Comparison of ENCODE assay signal across 9 mouse cellular contexts in the genomic region with DNA sequence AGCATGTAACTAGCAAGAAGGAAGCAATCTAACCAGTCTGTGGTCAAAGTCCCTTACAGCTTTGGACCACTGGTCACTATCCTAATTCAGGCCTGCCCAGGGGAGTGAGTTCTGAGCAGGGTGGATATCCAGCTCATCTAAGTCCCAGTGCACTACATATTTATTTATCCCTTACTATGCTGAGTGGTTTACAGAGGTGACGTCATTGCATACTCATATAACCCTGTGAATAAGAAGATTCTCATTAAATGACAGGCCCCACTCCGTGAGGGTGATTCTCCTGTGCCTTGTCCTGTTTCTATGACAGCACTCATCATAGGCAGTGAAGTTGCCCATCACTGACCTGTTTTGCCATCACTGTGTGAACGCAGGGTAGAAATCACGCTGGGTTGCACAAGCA. TPM values are rescaled to one million over a fixed set of nuclear protein-coding genes. Genes with fewer than 3 reads are reported as not detected.
DNase-seq lines count a peak whose midpoint lies in the region; ATAC-seq and TF ChIP-seq lines count a peak whose summit lies in the region.
"Had no signal": no experiment of that assay in that cellular context is flagged by ENCODE, and none has a peak within 500 bp of the region (broad histone marks: within the 10 kb centered on the region; RNA-seq: fewer than 3 reads in every experiment).

No protein-coding gene starts in this region.

- no peak overlapping the region for H3K4me2 ChIP-seq in heart, postnatal 0 days (ENCODE audit: low read depth, low read length)
- no peak overlapping the region for H3K4me2 ChIP-seq in hindbrain, embryonic 11.5 days (replicated peaks; ENCODE audit: low read depth, low read length)
- H3K4me2 ChIP-seq in midbrain, embryonic 16.5 days (ENCODE audit: low read length), result no peak overlapping the region
- H3K4me2 ChIP-seq in liver, embryonic 11.5 days, result no peak overlapping the region

- 82% methylated on average over 4 of the region's 4 CpGs for WGBS in heart, postnatal 0 days
- 91% methylated on average over 4 of the region's 4 CpGs for WGBS in embryonic facial prominence, embryonic 10.5 days
- WGBS in hindbrain, embryonic 11.5 days, result 76% methylated on average over 4 of the region's 4 CpGs
- WGBS in midbrain, embryonic 16.5 days, result 55% methylated on average over 4 of the region's 4 CpGs
- WGBS in liver, embryonic 11.5 days, result 90% methylated on average over 4 of the region's 4 CpGs

- H3K27ac ChIP-seq in heart, postnatal 0 days (ENCODE audit: low read depth), result peak overlapping the region; percentile 90
- peak overlapping the region; percentile 65; the same call in 1 of the 2 replicates for H3K27ac ChIP-seq in embryonic facial prominence, embryonic 10.5 days (replicated peaks)
- H3K27ac ChIP-seq in hindbrain, embryonic 11.5 days (ENCODE audit: low read depth, low read length), result peak overlapping the region; percentile 76; the same call in 1 of the 2 replicates
- peak overlapping the region; percentile 77 for H3K27ac ChIP-seq in midbrain, embryonic 16.5 days (ENCODE audit: low read length)
- H3K27ac ChIP-seq in liver, embryonic 11.5 days (ENCODE audit: low read depth, low read length), result no peak overlapping the region

- H3K36me3 ChIP-seq in heart, postnatal 0 days (replicated peaks; ENCODE audit: control insufficient read depth, insufficient read depth, low read length), result peaks cover 37% of the 10 kb centered on the region
- H3K36me3 ChIP-seq in embryonic facial prominence, embryonic 10.5 days (replicated peaks), result peaks cover 64% of the 10 kb centered on the region
- H3K36me3 ChIP-seq in hindbrain, embryonic 11.5 days (ENCODE audit: control insufficient read depth, insufficient read depth, low read length), result no peaks in the 10 kb centered on the region
- H3K36me3 ChIP-seq in midbrain, embryonic 16.5 days (ENCODE audit: control insufficient read depth, insufficient read depth, low read length), result peaks cover 19% of the 10 kb centered on the region
- H3K36me3 ChIP-seq in liver, embryonic 11.5 days (ENCODE audit: control insufficient read depth, insufficient read depth, low read length), result peaks cover 25% of the 10 kb centered on the region

- no peak for TF ChIP-seq CTCF in heart, postnatal 0 days (IDR thresholded peaks at IDR 0.05; ENCODE audit: low read depth)

- ATAC-seq in heart, postnatal 0 days (ENCODE audit: insufficient read depth, low read depth), result no peak
- peak; percentile 15; the same call in 1 of the 2 replicates for ATAC-seq in hindbrain, embryonic 11.5 days (ENCODE audit: low FRiP score)
- no peak for ATAC-seq in midbrain, embryonic 16.5 days
- ATAC-seq in liver, embryonic 11.5 days (replicated peaks; ENCODE audit: low FRiP score), result no peak

- no peak overlapping the region for H3K4me3 ChIP-seq in heart, postnatal 0 days (ENCODE audit: low read depth, low read length)
- H3K4me3 ChIP-seq in embryonic facial prominence, embryonic 10.5 days, result no peak overlapping the region
- no peak overlapping the region for H3K4me3 ChIP-seq in hindbrain, embryonic 11.5 days (ENCODE audit: low read depth, low read length)
- H3K4me3 ChIP-seq in midbrain, embryonic 16.5 days (ENCODE audit: low read depth, low read length), result no peak overlapping the region
- no peak overlapping the region for H3K4me3 ChIP-seq in liver, embryonic 11.5 days (ENCODE audit: low read depth, low read length)

- H3K9me3 ChIP-seq in heart, postnatal 0 days (replicated peaks; ENCODE audit: control insufficient read depth, low read length), result no peaks in the 10 kb centered on the region
- no peaks in the 10 kb centered on the region for H3K9me3 ChIP-seq in embryonic facial prominence, embryonic 10.5 days
- no peaks in the 10 kb centered on the region for H3K9me3 ChIP-seq in hindbrain, embryonic 11.5 days (ENCODE audit: control insufficient read depth, low read length)
- no peaks in the 10 kb centered on the region for H3K9me3 ChIP-seq in midbrain, embryonic 16.5 days (replicated peaks; ENCODE audit: control insufficient read depth, low read length, poor library complexity, severe bottlenecking)
- H3K9me3 ChIP-seq in liver, embryonic 11.5 days (ENCODE audit: control insufficient read depth, low read length), result no peaks in the 10 kb centered on the region

- no peaks in the 10 kb centered on the region for H3K27me3 ChIP-seq in heart, postnatal 0 days (ENCODE audit: control insufficient read depth, insufficient read depth, low read length)
- no peaks in the 10 kb centered on the region for H3K27me3 ChIP-seq in embryonic facial prominence, embryonic 10.5 days (replicated peaks; ENCODE audit: low read depth, poor library complexity, severe bottlenecking)
- no peaks in the 10 kb centered on the region for H3K27me3 ChIP-seq in hindbrain, embryonic 11.5 days (ENCODE audit: control insufficient read depth, insufficient read depth, low read length)
- no peaks in the 10 kb centered on the region for H3K27me3 ChIP-seq in midbrain, embryonic 16.5 days (ENCODE audit: control insufficient read depth, insufficient read depth, low read depth, low read length)
- no peaks in the 10 kb centered on the region for H3K27me3 ChIP-seq in liver, embryonic 11.5 days (replicated peaks; ENCODE audit: control insufficient read depth, insufficient read depth, low read length)

- H3K9ac ChIP-seq in heart, postnatal 0 days (replicated peaks; ENCODE audit: low read depth, low read length), result no peak overlapping the region
- H3K9ac ChIP-seq in hindbrain, embryonic 11.5 days (ENCODE audit: low read depth, low read length), result no peak overlapping the region
- H3K9ac ChIP-seq in midbrain, embryonic 16.5 days (ENCODE audit: low read depth, low read length), result peak overlapping the region; percentile 26
- H3K9ac ChIP-seq in liver, embryonic 11.5 days (ENCODE audit: low read depth, low read length), result no peak overlapping the region

- DNase-seq in heart, postnatal 0 days (ENCODE audit: low spot score), result no peak
- no peak for DNase-seq in heart, postnatal 36 days
- no peak for DNase-seq in embryonic facial prominence, embryonic 10.5 days (ENCODE audit: low spot score)
- DNase-seq in hindbrain, embryonic 11.5 days (ENCODE audit: low spot score), result no peak
- DNase-seq in liver, embryonic 11.5 days (ENCODE audit: low spot score), result no peak
- no peak for DNase-seq in left cerebral cortex, postnatal 14 days (ENCODE audit: low spot score in 2 of 2)
- no peak for DNase-seq in right cerebral cortex, postnatal 4 days
- DNase-seq: right cerebral cortex, adult 18-20 months had no signal

- H3K4me1 ChIP-seq in heart, postnatal 0 days (ENCODE audit: control insufficient read depth, insufficient read depth), result peaks cover 69% of the 10 kb centered on the region
- peaks cover 52% of the 10 kb centered on the region for H3K4me1 ChIP-seq in embryonic facial prominence, embryonic 10.5 days
- H3K4me1 ChIP-seq in hindbrain, embryonic 11.5 days (replicated peaks; ENCODE audit: control insufficient read depth, insufficient read depth, low read length), result peaks cover 16% of the 10 kb centered on the region
- peaks cover 26% of the 10 kb centered on the region for H3K4me1 ChIP-seq in midbrain, embryonic 16.5 days (ENCODE audit: control insufficient read depth, insufficient read depth, low read length)
- peaks cover 15% of the 10 kb centered on the region for H3K4me1 ChIP-seq in liver, embryonic 11.5 days (replicated peaks; ENCODE audit: control insufficient read depth, insufficient read depth, low read length)

- intact Hi-C loops in heart, postnatal 36 days (cut with DNase I), result no loop called here
- intact Hi-C loops in left cerebral cortex, postnatal 14 days (cut with DNase I), result no loop called here

- no peak for TF ChIP-seq EP300 in heart, postnatal 0 days (IDR thresholded peaks at IDR 0.05; ENCODE audit: low read depth)

RNA-seq across cellular contexts. Expression of gene Cry2, which starts 8.5 kb away (rescaled TPM):
- total RNA-seq in heart, postnatal 0 days (2014; rRNA removed; ENCODE audit: low replicate concordance), result 9.5 and 15.3 TPM in 2 replicates
- 14.0 and 17.3 TPM in 2 replicates for polyA plus RNA-seq in heart, postnatal 0 days (2015; fragmentation: Nextera tagmentation; extraction: Ambion mirVana)
- total RNA-seq in heart, postnatal 36 days (2021), result 10 to 100 TPM; 21.8 to 33.4 TPM
- polyA plus RNA-seq in embryonic facial prominence, embryonic 10.5 days (2016; fragmentation: Nextera tagmentation; extraction: Ambion mirVana), result 23.4 and 23.7 TPM in 2 replicates
- 21.5 and 22.1 TPM in 2 replicates for polyA plus RNA-seq in hindbrain, embryonic 11.5 days (2014; fragmentation: Nextera tagmentation; extraction: Ambion mirVana)
- polyA plus RNA-seq in midbrain, embryonic 16.5 days (2015; fragmentation: Nextera tagmentation; extraction: Ambion mirVana), result 51.6 and 53.4 TPM in 2 replicates
- 20.6 and 22.5 TPM in 2 replicates for polyA plus RNA-seq in liver, embryonic 11.5 days (2014; fragmentation: Nextera tagmentation; extraction: Ambion mirVana)
- total RNA-seq in left cerebral cortex, postnatal 14 days (2021), result 100 to 1,000 TPM; 109 to 116 TPM

RNA-seq across cellular contexts. Expression of gene Mapk8ip1, which starts 24.3 kb away (rescaled TPM):
- total RNA-seq in heart, postnatal 0 days (2014; rRNA removed; ENCODE audit: low replicate concordance), result 5.6 and 8.4 TPM in 2 replicates
- 2.7 and 3.1 TPM in 2 replicates for polyA plus RNA-seq in heart, postnatal 0 days (2015; fragmentation: Nextera tagmentation; extraction: Ambion mirVana)
- total RNA-seq in heart, postnatal 36 days (2021), result 1 to 10 TPM; 4.6 to 4.8 TPM
- 36.0 and 37.1 TPM in 2 replicates for polyA plus RNA-seq in embryonic facial prominence, embryonic 10.5 days (2016; fragmentation: Nextera tagmentation; extraction: Ambion mirVana)
- polyA plus RNA-seq in hindbrain, embryonic 11.5 days (2014; fragmentation: Nextera tagmentation; extraction: Ambion mirVana), result 33.3 and 39.0 TPM in 2 replicates
- 126 and 129 TPM in 2 replicates for polyA plus RNA-seq in midbrain, embryonic 16.5 days (2015; fragmentation: Nextera tagmentation; extraction: Ambion mirVana)
- polyA plus RNA-seq in liver, embryonic 11.5 days (2014; fragmentation: Nextera tagmentation; extraction: Ambion mirVana), result 4.9 and 6.3 TPM in 2 replicates
- total RNA-seq in left cerebral cortex, postnatal 14 days (2021), result 100 to 1,000 TPM; 392 to 397 TPM

RNA-seq across cellular contexts. Expression of gene Slc35c1, which starts 35.0 kb away (rescaled TPM):
- 2.7 and 4.6 TPM in 2 replicates for total RNA-seq in heart, postnatal 0 days (2014; rRNA removed; ENCODE audit: low replicate concordance)
- polyA plus RNA-seq in heart, postnatal 0 days (2015; fragmentation: Nextera tagmentation; extraction: Ambion mirVana), result 5.0 and 5.1 TPM in 2 replicates
- 1 to 10 TPM; 5.8 to 7.5 TPM for total RNA-seq in heart, postnatal 36 days (2021)
- polyA plus RNA-seq in embryonic facial prominence, embryonic 10.5 days (2016; fragmentation: Nextera tagmentation; extraction: Ambion mirVana), result 12.6 and 13.5 TPM in 2 replicates
- 8.7 and 9.0 TPM in 2 replicates for polyA plus RNA-seq in hindbrain, embryonic 11.5 days (2014; fragmentation: Nextera tagmentation; extraction: Ambion mirVana)
- 16.1 and 17.9 TPM in 2 replicates for polyA plus RNA-seq in midbrain, embryonic 16.5 days (2015; fragmentation: Nextera tagmentation; extraction: Ambion mirVana)
- polyA plus RNA-seq in liver, embryonic 11.5 days (2014; fragmentation: Nextera tagmentation; extraction: Ambion mirVana), result 26.8 and 27.4 TPM in 2 replicates
- total RNA-seq in left cerebral cortex, postnatal 14 days (2021), result 10 to 100 TPM; 20.5 to 22.1 TPM

RNA-seq across cellular contexts. Expression of gene 1700029I15Rik, which starts 43.0 kb away (rescaled TPM):
- total RNA-seq in heart, postnatal 0 days (2014; rRNA removed; ENCODE audit: low replicate concordance), result 2.8 and 4.6 TPM in 2 replicates
- 0.56 and 0.87 TPM in 2 replicates for polyA plus RNA-seq in heart, postnatal 0 days (2015; fragmentation: Nextera tagmentation; extraction: Ambion mirVana)
- 1 to 10 TPM; 1.7 TPM for total RNA-seq in heart, postnatal 36 days (2021)
- polyA plus RNA-seq in embryonic facial prominence, embryonic 10.5 days (2016; fragmentation: Nextera tagmentation; extraction: Ambion mirVana), result 2.5 and 3.6 TPM in 2 replicates
- polyA plus RNA-seq in hindbrain, embryonic 11.5 days (2014; fragmentation: Nextera tagmentation; extraction: Ambion mirVana), result 2.4 and 3.3 TPM in 2 replicates
- polyA plus RNA-seq in midbrain, embryonic 16.5 days (2015; fragmentation: Nextera tagmentation; extraction: Ambion mirVana), result 6.1 and 9.5 TPM in 2 replicates
- polyA plus RNA-seq in liver, embryonic 11.5 days (2014; fragmentation: Nextera tagmentation; extraction: Ambion mirVana), result 0.81 and 1.7 TPM in 2 replicates
- total RNA-seq in left cerebral cortex, postnatal 14 days (2021), result 1 to 10 TPM; 2.9 to 4.0 TPM

RNA-seq across cellular contexts. Expression of gene Large2, which starts 50.7 kb away (rescaled TPM):
- not detected in 2 replicates for total RNA-seq in heart, postnatal 0 days (2014; rRNA removed; ENCODE audit: low replicate concordance)
- 0.25 and 0.47 TPM in 2 replicates for polyA plus RNA-seq in heart, postnatal 0 days (2015; fragmentation: Nextera tagmentation; extraction: Ambion mirVana)
- not detected for total RNA-seq in heart, postnatal 36 days (2021)
- polyA plus RNA-seq in embryonic facial prominence, embryonic 10.5 days (2016; fragmentation: Nextera tagmentation; extraction: Ambion mirVana), result 10.2 and 12.4 TPM in 2 replicates
- 4.0 and 4.7 TPM in 2 replicates for polyA plus RNA-seq in hindbrain, embryonic 11.5 days (2014; fragmentation: Nextera tagmentation; extraction: Ambion mirVana)
- polyA plus RNA-seq in midbrain, embryonic 16.5 days (2015; fragmentation: Nextera tagmentation; extraction: Ambion mirVana), result 1.9 and 2.0 TPM in 2 replicates
- polyA plus RNA-seq in liver, embryonic 11.5 days (2014; fragmentation: Nextera tagmentation; extraction: Ambion mirVana), result 4.2 and 5.4 TPM in 2 replicates
- total RNA-seq in left cerebral cortex, postnatal 14 days (2021), result under 1 TPM; 0.42 to 0.77 TPM
